Mouse (Mus musculus) MEL (cell line): ENCODE measurements around the gene Foxg1.

ENCODE experiments used
- CHD1 ChIP-seq: IDR thresholded peaks from 2 replicates; pipeline ENCODE4 v1.6.1; 2012; ENCODE audit warnings: low read depth, mild to moderate bottlenecking, inconsistent platforms, low read length, improper control_type of control experiment
- CTCF ChIP-seq, 3 experiments: IDR thresholded peaks in 2 of 3; conservative IDR thresholded peaks in 1 of 3; 2 replicates each; pipeline ENCODE4 v1.5.1; 2011 to 2012; ENCODE audit warnings: low read length in 3 of 3, low read depth in 2 of 3, mild to moderate bottlenecking in 2 of 3, improper control_type of control experiment in 1 of 3, inconsistent platforms in 1 of 3, mixed read lengths in 1 of 3, moderate library complexity in 1 of 3; ENCODE audit not compliant: control insufficient read depth in 1 of 3, insufficient read depth in 1 of 3, poor library complexity in 1 of 3, severe bottlenecking in 1 of 3
- GATA1 ChIP-seq: IDR thresholded peaks from 2 replicates; pipeline ENCODE4 v1.6.1; 2011; ENCODE audit warnings: low read depth, low read length, improper control_type of control experiment
- MAFK ChIP-seq: IDR thresholded peaks from 2 replicates; pipeline ENCODE4 v1.6.1; 2011; ENCODE audit warnings: low read depth, mild to moderate bottlenecking, low read length, improper control_type of control experiment, borderline replicate concordance
- MAX ChIP-seq: IDR thresholded peaks from 2 replicates; pipeline ENCODE4 v1.6.1; 2011; ENCODE audit warnings: low read length, improper control_type of control experiment
- MAZ ChIP-seq: IDR thresholded peaks from 2 replicates; pipeline ENCODE4 v1.6.1; 2012; ENCODE audit warnings: low read depth, mild to moderate bottlenecking, inconsistent platforms, low read length, improper control_type of control experiment
- POLR2A ChIP-seq, 2 experiments: IDR thresholded peaks; 2 replicates each; pipeline ENCODE4 v1.6.1; 2011 to 2012; ENCODE audit warnings: low read length in 2 of 2, mild to moderate bottlenecking in 2 of 2, control low read depth in 1 of 2, improper control_type of control experiment in 1 of 2, low read depth in 1 of 2, moderate library complexity in 1 of 2; ENCODE audit not compliant: control insufficient read depth in 1 of 2, insufficient read depth in 1 of 2, poor library complexity in 1 of 2
- POLR2AphosphoS2 ChIP-seq: IDR thresholded peaks from 2 replicates; pipeline ENCODE4 v1.6.1; 2011; ENCODE audit warnings: low read length, improper control_type of control experiment
- TAL1 ChIP-seq: IDR thresholded peaks from 2 replicates; pipeline ENCODE4 v1.6.1; 2012; ENCODE audit warnings: mild to moderate bottlenecking, inconsistent platforms, low read length, moderate library complexity, mixed read lengths
- UBTF ChIP-seq: IDR thresholded peaks from 2 replicates; pipeline ENCODE4 v1.6.1; 2012; ENCODE audit warnings: low read depth, mild to moderate bottlenecking, inconsistent platforms, low read length, improper control_type of control experiment, moderate library complexity, borderline replicate concordance; ENCODE audit not compliant: insufficient read depth

- no peak for TF ChIP-seq CHD1
- no peak for TF ChIP-seq GATA1
- no peak for TF ChIP-seq UBTF
- TF ChIP-seq MAFK, result no peak
- no peak for TF ChIP-seq MAZ
- TF ChIP-seq CTCF (IDR thresholded peaks at IDR 0.05 in 2 of 3, conservative IDR thresholded peaks at IDR 0.05 in 1 of 3; ENCODE audit: control insufficient read depth in 1 of 3, insufficient read depth in 1 of 3, low read depth in 2 of 3, low read length in 3 of 3, poor library complexity in 1 of 3, severe bottlenecking in 1 of 3), result no peak
- no peak for TF ChIP-seq POLR2AphosphoS2
- TF ChIP-seq POLR2A (IDR thresholded peaks at IDR 0.05; ENCODE audit: control insufficient read depth in 1 of 2, insufficient read depth in 1 of 2, low read depth in 1 of 2, low read length in 2 of 2, poor library complexity in 1 of 2), result no peak
- no peak for TF ChIP-seq TAL1
- TF ChIP-seq MAX, result no peak
Observed at GRCm38 (mm10) chr12:49409833-49410232, 27.4 kb downstream of the Foxg1 start.
